Mouse (Mus musculus) cerebral cortex, adult 2 months (tissue): ENCODE measurements around the gene Bco2.

Source experiments
- WGBS: fragments of 180-500 bp; shearing (Covaris S2); methylation state at CpG from one replicate; pipeline ENCODE4 v1.1.7; 2018; 5-methylcytosine and 5-hydroxymethylcytosine counted together

Gene Bco2

DNA sequence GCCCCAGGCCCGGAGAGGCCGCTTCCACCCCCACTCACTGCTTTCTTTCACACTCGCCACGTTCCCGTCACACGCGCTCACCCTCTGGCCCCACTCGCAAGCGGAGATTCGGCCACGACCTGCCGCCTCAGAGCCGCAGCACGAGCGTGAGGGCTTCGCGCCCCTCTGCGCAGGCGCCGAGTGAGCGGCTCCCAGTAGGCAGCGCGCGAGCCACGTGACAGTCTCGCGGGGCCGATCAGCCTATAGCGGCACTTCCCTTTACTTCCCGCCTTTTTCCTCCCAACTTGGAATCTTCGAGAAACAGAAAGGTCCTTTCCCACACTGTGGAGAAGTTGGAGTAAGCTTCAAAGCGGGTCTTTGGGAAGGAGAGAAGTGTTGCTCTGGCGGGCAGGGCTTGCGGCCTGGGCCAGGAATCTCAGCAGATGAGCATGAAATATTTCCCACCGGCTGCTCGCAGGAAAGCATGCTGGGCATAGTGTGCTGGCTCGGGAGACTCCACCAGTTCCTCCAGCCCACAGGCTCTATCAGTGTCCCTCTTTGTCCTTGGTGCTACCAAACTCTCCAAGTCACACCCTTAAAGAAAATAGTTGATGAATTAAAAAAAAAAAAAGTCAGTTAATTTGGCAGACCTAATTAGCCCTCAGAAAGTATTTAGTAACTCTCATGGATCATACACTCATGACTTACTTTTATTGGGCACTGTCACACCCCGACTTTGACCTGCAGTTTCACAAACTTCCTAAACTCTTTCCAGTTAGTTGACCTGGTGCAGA is 6.3 kb upstream of the Bco2 start, which contains the start of gene Tex12:
TSS of gene Tex12 (minus strand) at position 181 of the 773 bp plus-strand sequence.
- WGBS, result 90% methylated on average over 38 of the region's 38 CpGs

GRCm38 (mm10) chr9:50554241-50555093 is 514 bp downstream of the Bco2 start, which contains the start of gene Il18:
Gene Il18, plus strand, starts transcription at chr9:50554827.
- 21% methylated on average over 12 of the region's 12 CpGs for WGBS

DNA sequence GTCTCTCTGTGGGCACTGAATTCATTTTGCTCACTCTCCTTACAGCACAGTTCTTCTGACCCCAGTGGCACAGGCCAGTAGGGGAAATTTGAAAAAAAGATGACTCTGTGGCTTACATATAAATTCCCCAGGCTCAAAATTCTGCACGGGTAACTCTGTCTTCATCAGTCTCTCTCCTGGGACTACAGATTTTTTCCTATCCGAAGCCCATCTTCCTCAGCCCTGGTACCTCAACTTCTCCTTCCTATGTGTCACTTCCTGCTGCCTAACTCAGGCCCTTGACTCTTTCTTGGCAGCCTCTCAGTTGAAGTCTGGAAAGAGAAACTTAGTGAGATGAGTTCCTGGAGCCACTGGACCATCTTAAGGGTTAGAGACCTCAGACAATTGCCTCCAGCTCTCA is 1.4 kb downstream of the Bco2 start:
- WGBS, result 72% methylated on average over 2 of the region's 2 CpGs

DNA sequence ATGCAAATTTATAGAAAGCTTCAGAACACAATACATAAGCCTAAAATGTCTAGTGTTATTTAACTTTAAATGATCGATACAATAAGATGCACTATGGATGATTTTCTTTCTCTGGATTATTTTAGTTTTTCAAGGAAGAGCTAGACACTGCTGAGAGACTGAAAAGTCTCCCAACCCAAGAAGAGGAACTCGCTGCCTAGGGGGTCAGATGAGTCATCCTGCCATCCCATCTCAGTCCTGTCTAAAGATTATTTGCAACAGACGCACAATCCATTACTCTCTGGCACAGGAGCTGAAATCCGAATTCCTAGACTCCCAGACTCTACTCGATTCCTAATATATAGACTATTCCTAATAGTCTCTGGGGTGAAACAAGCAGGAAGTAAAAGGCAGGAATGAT is 2.8 kb downstream of the Bco2 start:
- 81% methylated on average over 5 of the region's 5 CpGs for WGBS

- 91% methylated on average over 4 of the region's 4 CpGs for WGBS
Measured at GRCm38 (mm10) chr9:50548936-50549335, 6.0 kb downstream of the Bco2 start.

GRCm38 (mm10) chr9:50547859-50548478 is 7.0 kb downstream of the Bco2 start:
- 69% methylated on average over 5 of the region's 5 CpGs for WGBS

- WGBS, result 66% methylated on average over 9 of the region's 9 CpGs
Measured at GRCm38 (mm10) chr9:50542401-50542800, 12.6 kb downstream of the Bco2 start.

DNA sequence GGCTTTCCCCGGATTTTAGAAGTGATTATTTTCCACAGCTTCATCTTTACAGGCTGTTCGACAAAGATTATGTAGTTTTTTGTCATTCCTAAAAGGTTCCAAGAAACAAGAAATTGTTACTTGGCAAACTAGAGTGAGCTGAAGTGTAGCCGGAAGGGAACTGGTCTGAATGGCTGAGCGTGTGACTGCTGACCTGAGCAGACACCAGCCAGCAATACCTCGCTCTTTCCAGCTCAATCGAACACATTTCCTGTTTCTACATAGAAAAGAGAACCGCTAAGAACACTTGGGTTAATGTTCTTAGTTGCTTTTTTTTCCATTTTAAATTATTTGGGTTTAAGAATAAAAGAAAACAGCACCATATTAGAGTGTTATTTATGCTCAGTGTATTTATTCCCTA is 14.8 kb downstream of the Bco2 start:
- WGBS, result 30% methylated on average over 7 of the region's 7 CpGs

DNA sequence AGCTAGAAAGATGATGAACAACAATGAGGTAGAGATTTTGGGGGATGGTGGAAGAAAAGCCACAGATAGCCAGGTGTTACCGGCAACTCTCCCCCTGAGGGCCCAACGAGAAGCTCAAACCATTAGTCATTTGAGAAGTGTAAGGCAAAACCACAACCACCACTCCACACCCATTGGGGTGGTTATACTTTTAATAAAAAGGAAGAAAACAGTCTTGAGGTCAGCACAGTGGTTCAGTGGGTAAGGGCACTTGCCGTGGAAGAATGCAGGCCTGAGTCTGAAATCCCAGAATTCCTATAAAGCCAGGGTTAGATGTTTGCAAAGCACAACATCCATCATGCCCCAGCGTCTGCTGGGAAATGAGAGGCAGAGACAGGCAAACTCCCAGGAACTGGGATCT is 17.7 kb downstream of the Bco2 start:
- 91% methylated on average over 4 of the region's 4 CpGs for WGBS

GRCm38 (mm10) chr9:50536603-50537135 is 18.3 kb downstream of the Bco2 start:
- 91% methylated on average over 7 of the region's 7 CpGs for WGBS

GRCm38 (mm10) chr9:50535930-50536329 is 19.1 kb downstream of the Bco2 start:
- 84% methylated on average over 5 of the region's 5 CpGs for WGBS

DNA sequence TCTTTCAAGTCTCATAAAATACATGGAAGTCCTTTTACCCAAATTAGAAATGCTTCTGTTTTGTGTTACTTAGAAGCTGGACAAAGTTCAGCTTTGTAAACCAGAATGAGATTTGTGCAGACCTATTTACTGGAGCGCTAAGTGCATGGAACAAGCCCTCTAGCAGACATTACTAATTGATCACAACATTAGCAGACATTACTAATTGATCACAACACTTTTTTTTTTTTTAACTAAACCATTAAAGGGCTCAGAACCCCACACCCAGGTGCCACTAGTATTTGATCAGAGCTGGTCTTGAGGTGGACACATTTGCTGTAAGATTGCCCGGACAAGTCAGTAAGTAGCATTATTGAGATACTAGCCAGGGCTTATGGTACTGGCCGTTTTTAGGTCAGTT is 21.2 kb downstream of the Bco2 start:
- 72% methylated on average over 3 of the region's 3 CpGs for WGBS

DNA sequence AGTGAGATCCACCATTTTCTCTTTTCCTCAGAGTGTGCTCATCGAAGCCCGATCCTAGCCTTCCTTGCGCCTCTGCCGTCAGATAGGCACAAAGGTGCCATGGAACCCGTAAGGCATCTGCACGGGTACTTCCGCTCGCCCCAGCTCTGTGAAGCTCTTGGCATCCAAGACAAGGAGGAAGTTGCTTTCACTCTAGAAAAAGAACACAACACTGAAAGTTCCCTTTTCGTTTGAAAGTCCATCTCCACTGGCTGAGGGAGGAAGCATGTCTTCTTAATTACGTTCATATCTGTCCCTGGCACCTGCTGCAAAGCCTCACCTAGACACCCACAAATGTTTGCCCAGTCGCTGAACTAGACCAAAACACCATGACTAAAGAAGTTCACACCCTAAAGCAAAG is 21.7 kb downstream of the Bco2 start:
- 57% methylated on average over 11 of the region's 11 CpGs for WGBS

- 15% methylated on average over 2 of the region's 2 CpGs for WGBS
Measured at GRCm38 (mm10) chr9:50530890-50531289, 24.1 kb downstream of the Bco2 start.

DNA sequence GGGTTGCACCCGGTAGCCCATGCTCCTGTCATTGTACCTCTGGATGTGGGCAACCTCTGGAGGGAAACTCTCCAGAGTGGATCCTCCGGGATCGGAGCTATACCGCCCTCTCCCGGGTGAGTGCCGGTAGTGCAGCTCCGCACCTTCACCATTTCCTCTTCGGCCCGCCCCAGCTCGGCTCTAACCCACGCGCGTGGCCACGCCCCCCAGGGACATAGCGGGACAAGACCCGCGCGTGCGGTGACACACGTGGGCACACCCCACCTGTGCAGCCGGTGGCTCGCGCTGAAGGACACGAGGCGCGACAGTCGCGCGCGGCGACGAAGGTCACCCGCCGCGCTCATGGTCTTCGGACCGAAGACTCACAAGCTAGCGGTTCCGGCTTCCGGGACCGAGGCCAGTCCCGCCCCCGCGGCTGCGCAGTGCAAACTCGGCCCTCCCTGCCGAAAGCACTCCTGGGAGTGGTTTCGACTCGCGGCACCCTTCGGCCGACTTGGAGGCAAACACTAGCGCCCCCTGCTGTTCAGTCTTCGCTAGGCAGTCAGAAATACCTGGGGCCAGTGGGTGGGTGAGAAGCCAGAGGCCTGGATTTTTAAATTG is 26.6 kb downstream of the Bco2 start, which contains the start of gene Pts:
TSS of gene Pts (minus strand) at position 432 of the 600 bp plus-strand sequence.
- under 1% methylated on average over 54 of the region's 54 CpGs for WGBS

DNA sequence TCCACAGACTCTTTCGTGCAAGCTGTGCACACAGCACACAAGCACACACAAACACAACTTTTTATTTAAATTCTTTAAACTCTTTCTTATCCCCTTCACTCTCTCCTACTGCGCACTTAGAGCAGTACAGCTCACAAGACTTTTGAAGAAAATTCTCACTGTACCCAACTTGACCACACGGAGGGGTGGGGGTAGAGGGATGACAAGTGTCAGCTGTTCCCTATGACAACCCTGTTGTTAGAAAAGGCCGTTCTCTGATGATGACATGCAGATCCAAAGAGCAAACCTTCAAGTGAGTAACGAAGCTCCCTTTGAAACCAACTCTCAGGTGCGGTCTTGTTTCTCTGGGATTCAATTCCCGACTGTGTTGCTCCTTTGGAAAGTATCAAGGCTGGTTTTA is 27.1 kb downstream of the Bco2 start:
- WGBS, result 26% methylated on average over 7 of the region's 7 CpGs

DNA sequence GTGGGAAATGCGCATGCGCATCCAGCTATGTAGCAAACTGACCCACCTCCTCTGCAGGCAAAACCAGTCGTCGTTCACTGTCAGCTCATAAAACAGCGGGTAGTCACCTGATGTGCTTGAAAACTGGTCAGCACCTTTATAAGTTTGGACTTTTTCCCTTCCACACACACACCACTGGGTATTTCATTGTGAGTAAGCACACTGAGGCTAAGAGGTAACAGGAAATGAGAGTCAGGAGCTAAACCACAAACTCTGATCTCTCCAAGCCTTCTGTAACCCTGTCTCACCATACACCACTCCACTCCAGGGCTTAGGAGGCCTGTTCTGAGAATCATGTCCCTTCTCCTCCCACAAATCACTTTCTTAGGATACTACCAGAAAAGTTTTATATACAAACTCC is 29.4 kb downstream of the Bco2 start:
- 85% methylated on average over 5 of the region's 5 CpGs for WGBS

DNA sequence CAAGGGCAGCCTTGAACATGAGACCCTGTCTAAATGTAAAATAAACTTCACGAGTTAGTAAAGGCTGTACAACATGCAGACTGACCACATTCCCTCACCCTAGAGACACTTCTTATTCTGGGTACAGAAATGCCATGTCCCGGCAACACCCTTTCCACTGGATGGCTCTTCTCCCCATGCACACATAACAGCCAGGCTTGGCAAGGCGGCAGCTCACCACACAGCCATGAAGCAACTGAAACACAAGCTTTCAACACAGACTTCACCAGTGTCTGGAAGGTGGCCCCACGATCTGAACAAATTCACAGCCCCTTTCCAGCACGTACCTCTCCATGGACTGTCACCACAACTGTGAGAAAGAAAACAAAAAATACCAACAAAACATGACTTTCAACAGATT is 30.0 kb downstream of the Bco2 start:
- 88% methylated on average over 5 of the region's 5 CpGs for WGBS

DNA sequence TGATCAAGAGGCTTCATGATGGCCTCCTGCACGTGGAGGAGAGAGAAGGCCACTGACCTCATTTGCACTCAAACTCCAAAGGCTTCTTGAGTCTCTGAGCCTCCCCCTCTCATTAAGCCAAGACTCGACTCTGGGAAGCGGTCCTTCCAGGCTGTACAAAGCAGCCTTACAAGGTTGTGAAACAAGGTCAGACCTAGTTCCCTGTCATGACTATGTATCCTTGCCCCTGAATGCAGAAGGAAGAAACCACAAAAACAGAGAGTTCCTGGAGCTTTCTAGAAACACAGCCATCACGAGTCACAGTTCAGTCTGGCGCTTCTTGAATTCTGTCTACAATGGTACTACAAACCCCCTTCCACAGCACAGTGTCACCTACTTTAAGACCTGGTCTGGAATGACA is 32.4 kb downstream of the Bco2 start:
- WGBS, result 69% methylated on average over 5 of the region's 5 CpGs

GRCm38 (mm10) chr9:50521562-50521961 is 33.4 kb downstream of the Bco2 start:
- 68% methylated on average over 2 of the region's 2 CpGs for WGBS

GRCm38 (mm10) chr9:50520748-50521147 is 34.2 kb downstream of the Bco2 start:
- WGBS, result 80% methylated on average over 6 of the region's 6 CpGs

DNA sequence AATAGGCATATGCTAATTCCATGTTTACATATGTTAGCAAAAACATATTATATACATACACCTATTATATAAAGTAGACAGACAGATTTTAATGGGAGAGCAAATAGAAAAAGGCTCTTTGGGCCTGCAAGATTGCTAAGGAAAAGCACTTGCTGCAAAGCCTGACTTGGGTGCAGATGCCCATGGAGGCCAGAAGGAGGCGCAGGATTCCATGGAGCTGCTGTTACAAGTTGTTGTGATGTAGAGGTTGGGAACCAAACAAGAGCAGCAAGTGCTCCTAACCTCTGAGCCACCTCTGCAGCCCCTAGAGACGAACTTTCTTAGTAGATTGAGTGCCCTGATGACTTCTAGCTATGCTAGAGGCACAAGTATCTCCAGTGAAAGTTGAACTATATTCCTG is 36.2 kb downstream of the Bco2 start:
- WGBS, result 34% methylated on average over 2 of the region's 2 CpGs
